Mouse (Mus musculus) CD4-positive helper T cell, adult 2 months (primary cell): ENCODE results near the gene Chka.

Experiments used
- DNase-seq: peaks from one replicate; pipeline ENCODE4 v3.0.0-alpha.2; 2012; ENCODE audit warnings: low read depth, missing footprints, low spot score

Chka gene

DNA sequence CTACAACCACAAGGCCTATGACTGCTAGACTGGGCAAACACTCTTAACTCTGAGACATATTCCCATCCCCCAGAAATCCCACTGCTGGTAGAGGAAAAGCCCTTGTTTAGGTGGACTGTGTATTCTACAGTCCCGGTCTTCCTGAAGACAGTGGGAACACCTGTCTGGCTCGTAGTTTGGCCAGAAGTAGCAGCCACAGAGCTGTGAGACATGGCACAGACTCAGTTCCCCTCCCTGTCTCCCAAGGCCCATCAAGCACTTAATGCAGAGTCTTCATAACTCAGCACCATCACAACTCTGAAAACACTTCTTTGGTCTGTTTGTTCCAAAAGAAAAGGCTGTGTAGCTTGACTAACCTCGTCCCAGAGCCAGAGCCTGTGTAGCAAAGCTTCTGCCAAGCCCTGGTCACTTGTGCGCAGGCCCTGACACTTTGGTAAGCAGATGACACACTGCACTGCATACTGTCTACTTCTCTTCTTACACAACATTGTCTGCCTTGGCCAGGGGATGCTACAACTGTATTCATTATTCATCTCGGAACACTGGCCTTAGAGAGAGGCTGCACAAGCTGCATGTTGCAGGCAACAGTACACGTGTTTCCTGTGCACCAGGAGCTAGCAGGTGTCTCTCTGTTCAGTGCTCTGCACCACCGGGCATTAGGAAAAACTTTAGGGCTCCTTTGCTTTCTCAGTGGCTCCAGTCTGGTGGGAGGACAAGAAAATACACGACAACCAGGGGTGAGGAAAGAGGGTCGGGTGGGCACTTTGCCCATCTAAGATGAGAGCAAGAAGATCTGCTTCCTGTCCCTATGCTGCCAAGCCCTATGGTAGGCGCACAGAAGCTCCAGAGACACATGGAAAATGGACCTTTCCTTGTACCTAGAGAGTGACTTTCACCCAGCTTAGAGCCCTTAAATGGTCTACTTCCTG, 4.6 kb upstream of the Chka start:
- DNase-seq = no peak

DNA sequence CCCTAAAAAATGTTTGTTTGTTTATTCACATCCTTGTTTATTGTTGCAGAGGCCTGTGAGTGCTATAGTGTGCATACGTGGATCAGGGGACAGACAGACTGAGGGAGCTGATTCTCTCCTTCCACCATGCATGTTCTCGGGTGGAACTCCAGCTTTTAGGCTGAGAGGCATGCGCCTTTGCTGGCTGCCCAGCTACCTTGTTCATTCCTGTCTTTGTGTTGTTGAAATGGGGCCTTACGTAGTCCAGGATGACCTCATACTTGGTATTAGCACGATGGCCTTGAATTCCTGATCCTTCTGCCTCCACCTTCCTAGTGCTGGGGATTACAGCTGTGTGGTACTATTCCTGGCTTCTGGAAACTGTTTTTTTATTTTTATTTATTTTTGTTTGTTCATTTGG, 3.9 kb upstream of the Chka start:
- no peak for DNase-seq

DNA sequence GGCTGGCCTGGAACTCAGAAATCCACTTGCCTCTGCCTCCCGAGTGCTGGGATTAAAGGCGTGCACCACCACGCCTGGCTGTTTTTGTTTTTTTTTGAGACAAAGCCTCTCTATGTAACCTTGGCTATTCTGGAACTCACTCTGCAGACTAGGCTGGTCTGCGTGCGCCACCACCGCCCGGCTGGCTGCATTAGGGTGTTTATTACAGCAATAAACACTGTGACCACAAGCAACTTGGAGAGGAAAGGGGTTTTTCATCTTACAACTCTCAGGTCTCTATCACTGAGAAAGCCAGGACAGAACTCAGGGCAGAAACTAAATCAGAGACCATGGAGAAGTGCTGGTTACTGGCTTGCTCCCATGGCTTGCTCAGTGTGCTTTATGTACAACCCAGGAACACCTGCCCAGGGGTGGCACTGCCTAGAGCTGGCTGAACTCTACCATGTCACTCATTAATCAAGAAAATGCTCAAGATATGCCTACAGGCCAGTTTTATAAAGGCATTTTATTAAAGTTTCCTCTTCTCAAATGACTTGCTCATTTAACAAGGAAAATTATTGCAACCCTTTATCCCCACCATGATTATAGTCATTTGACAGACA, 3.3 kb upstream of the Chka start:
- no peak for DNase-seq

DNA sequence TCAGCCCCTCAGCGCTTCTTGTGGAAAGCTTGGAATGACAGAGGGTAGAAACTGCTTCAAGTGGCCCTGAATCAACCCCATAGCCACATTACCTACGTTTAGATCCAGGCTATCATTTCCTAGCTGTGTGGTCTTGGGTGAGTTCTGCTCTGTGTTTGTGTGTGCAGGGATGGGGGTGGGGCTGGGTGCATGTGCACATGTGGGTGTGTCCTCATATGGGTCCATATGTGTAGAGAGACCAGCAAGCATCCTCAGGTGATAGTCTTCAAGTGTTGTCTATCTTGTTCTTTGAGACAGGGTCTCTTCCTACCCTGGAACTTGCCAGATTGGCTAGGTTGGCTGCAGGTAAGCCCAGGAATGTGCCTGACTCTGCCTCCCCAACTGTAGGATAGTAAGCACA, 2.3 kb upstream of the Chka start:
- no peak for DNase-seq

DNA sequence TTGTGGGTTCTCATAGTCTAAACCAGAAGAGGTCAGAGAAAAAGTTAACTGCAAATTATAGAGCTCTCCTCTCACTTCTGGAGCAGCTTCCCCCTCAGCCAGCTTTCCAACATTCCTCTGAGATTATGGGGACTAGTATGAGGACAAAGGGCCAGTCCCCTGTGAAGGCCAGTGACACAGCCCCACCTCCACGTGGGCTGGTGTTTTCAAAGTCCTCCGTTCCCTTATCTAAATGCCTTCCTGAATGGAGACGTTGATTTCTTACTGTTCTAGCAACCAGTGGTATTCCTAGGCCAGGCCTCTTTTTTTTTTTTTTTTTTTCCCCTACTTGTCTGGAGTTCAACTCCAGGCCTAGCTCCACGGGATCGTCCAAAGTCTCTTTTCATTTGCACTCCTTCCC, 1.5 kb upstream of the Chka start:
- DNase-seq = no peak

DNA sequence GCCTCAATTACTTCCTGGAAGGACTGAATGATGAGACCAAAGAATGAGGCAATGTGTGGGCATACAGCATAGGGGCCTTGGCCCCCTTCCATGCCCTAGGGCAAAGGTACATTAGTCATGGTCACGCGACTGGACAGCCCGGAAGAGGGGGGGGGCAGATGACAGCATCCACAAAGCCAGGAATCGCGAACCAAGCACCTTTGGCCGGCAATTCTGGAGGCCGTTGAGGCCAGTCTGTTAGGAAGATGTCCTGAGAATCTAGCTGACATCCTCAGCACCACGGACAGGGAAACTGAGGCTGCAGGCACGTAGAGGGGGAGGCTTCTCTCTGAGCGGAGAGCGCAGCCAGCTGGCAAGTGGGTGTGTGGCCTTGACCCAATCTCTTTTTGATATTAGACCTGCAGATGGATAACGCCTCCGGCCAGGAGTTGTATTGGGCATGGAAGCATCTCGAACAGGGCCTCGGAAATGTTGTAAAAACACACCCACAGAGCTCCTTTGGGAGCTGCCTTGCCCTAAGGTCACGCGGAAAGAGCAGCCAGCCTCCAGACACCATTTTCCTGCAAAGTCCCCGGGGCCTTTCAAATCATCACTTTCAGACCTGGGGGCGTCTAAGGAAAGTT, 615 bp upstream of the Chka start:
- peak; percentile 44 for DNase-seq

DNA sequence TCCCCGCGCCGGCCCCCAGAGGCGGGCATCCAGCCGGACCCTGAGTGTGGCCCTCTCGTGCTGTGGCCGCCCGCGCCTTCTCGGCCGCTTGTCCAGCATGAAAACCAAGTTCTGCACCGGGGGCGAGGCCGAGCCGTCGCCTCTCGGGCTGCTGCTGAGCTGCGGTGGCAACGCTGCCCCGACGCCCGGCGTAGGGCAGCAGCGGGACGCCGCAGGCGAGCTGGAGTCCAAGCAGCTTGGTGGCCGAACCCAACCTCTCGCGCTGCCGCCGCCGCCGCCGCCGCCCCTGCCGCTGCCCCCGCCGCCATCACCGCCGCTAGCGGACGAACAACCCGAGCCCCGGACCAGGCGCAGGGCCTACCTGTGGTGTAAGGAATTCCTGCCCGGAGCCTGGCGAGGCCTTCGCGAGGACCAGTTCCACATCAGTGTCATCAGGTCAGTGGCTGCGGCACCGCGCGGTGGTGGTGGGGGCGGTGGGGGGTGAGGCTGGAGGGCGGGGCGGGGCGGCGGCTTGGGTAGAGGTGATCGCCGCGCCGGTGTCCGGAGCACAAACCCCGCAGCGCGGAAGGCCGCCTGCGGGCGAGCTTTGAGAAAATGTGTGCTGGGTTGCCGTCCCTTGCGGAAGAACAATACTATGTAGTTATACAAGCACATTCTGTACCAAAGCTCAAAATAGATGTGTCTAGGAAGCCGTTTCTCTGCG, 557 bp downstream of the Chka start:
- DNase-seq = peak; percentile 49

DNA sequence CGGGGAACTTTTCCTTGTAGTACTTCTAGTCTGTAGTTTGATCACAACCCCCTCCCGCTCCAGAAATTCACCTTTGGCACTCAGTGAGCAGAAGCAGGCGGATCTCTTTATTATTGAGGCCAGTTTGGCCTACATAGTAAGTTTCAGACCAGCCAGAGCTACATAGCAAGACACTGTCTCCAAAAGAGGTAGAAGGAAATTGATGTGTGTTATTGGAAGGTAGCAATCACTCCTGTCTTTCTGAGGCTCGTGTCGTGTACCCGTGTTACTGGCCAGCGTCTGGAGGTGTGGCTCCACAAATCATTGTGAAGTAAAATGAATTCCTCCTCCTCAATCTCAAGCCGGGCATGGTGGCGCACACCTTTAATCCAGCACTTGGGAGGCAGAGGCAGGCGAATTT, 1.5 kb downstream of the Chka start:
- DNase-seq = no peak

DNA sequence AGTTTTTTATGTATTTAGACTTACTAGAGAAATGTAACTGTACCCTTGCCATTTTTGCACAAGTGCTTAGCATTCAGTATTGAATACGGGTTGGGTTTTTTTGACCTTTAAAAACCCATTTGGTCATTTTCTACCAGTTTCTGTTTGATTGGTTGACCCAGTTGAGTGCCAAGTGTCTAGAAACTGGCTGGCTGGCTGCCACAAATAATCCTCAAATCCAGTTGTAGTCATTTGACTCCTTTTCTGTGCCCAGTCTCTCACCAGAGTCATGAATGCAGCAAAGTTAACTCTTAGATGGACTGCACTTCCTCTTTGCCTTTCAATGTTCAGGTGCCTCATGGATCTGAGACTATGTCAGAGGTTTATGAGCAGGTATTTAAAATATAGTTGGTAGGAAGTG, 2.3 kb downstream of the Chka start:
- no peak for DNase-seq

DNA sequence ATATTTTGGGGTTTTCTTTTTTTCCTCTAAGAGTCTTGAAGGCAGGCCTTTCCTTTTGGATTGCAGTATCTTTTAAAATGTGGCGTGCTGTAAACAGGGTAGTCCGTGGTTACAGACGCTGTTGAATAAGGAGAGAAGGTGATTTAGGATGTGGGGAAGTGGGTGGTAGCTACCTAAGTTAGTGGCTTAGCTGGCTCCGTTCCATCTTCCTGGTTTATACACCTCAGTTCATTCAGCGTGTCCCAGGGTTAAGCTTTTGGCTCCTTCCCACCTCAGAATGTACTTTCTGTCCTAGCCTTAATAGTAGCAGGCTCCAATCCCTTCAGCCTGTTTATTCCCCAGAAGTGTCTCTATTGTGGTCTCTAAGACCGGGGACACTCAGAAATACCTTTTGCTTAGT, 3.5 kb downstream of the Chka start:
- peak; percentile 30 for DNase-seq

DNA sequence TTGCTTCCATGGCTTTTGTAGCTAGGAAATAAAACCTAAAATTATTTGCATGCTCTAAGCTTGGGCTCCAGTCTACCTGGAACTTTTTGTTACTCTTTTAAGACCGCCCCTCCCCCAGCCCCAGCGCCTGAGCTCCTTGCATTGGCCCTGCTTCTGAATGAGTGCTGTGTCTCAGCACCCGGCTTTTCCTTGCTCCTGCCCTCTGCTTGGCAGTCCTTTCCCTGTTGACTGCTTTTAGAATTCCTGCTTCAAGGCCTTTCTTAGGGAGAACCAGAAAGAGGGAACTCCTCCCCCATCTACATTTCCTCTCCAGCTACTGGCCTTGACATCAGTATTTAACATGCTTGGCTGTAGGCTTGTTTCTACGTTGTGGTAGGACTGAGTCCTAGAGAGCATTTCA, 4.0 kb downstream of the Chka start:
- no peak for DNase-seq

DNA sequence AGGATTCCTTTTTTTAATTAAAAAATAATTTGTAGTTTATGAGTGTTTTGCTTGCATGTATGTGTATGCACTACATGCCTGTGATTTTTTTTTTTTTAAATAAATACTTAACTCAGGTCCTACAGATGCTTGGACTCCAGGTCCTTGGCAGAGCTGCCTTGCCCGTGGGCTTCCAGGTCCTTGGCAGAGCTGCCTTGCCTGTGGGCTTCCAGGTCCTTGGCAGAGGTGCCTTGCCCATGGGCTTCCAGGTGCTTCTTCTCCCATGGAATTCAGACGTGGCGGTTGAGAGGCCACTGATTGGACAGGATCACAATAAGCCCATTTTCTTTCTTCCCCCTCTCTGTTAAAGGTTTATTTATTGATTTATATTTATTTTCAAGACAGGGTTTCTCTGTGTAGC, 5.6 kb downstream of the Chka start:
- DNase-seq = no peak

DNA sequence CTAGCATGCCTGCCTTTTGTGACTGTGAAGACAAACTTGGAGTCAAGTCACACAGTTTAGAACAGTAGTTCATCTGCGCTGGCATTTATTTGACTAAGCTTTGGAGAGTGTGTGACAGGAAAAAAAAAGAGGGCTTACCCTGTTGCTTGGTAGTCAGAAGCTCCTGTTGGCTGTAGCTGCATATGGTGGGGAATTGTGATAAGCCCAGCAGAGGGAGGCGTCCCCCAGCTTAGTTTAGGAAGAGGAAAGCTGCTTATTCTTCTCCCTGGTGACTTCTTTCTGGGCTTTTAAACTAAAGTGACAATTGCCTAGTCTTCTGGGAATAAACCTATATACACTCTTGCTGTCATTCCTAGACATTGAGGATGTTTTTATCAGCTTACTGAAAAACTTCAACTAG, 11.1 kb downstream of the Chka start:
- DNase-seq = no peak

DNA sequence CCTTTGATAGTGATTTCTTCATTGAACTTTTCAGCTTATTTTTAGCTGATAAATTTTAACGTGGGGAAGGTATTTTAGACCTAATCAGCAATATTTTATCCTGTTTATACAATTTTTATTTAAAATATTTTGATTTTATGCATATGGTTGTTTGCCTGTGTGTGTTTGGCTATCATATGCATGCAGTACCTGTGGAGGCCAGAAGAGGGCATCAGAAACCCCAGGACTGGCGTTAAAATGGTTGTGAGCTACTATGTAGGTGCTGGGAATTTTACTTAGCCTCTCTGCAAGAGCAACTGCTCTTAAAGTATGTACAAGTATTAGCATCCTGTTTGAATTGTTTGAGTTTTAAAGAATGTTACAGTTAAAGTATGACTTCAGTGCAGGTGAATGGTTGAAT, 13.4 kb downstream of the Chka start:
- DNase-seq = no peak

DNA sequence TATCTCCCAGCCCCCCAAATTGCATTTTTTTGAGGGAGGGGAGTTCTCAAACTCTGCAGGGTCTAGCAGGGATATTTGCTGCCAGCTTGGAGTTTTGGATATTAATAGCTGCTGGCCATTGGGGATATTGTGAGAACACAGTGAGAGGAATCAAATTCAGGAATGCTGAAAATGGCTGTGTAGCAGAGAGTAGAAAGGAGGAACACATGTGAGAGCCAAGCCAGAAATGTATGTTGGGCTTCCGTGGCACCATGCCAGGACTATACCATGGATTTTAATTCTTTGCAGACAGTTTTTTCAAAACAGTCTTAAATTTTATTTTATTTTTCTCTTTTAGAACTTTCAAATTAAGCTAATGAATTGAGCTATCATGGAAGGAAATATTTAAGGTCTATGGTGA, 16.7 kb downstream of the Chka start:
- DNase-seq = no peak

DNA sequence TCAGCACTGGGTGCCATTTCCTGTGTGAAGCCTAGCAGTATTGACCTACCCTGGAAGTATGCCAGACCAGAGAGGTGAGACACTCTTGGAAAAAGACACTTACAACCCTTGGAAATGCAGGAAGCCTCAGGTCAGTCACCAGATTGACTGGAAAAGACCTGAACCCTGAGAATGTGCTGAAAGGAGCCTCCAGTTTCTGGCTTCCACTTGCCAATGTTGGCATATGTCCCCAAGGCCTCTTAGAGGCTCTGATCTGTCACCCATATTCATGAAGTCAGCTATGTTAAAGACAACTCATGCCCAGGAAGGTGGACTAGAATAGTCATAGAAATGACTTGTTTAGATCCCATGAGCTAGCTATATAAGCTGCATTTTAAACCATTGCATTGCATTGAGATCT, 19.9 kb downstream of the Chka start:
- DNase-seq = no peak

DNA sequence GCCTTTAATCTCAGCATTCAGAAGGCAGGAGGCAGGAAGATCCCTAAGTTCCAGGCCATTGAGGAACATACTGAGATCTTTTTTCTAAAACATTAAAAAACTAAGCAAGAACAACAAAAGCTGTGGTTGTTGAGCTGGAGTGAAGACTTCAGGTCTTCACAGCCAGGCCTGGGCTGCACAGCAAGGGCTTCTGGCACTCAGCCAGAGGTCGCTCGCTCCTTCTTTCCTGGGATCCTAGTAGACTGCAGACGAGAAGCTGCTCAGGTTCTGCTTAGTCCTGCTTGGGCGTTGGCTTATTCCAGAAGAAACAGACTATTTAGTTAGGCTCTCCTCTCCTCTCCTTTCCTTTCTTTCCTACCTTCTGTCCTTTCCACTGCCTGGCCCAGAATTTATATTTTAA, 20.8 kb downstream of the Chka start:
- DNase-seq = no peak

DNA sequence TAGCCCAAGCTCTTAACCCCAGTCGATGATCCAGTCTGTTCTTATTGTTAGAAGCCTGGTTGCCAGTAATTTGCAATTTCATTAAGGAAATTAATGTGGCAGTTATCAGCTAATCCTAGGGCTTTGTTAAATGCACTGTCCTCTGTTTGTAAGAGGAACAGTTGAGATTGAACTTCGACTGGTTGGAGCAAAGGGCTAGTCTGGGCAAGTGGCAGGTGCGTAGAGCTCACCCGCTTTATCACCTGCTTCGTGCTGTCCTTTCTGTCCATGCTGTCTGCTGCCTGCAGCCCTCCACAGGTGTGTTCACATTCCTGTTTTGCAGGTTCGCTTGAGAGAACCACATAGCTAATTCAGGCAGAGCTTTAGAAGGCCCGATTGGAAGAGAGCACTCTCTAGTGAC, 23.5 kb downstream of the Chka start:
- DNase-seq = no peak

DNA sequence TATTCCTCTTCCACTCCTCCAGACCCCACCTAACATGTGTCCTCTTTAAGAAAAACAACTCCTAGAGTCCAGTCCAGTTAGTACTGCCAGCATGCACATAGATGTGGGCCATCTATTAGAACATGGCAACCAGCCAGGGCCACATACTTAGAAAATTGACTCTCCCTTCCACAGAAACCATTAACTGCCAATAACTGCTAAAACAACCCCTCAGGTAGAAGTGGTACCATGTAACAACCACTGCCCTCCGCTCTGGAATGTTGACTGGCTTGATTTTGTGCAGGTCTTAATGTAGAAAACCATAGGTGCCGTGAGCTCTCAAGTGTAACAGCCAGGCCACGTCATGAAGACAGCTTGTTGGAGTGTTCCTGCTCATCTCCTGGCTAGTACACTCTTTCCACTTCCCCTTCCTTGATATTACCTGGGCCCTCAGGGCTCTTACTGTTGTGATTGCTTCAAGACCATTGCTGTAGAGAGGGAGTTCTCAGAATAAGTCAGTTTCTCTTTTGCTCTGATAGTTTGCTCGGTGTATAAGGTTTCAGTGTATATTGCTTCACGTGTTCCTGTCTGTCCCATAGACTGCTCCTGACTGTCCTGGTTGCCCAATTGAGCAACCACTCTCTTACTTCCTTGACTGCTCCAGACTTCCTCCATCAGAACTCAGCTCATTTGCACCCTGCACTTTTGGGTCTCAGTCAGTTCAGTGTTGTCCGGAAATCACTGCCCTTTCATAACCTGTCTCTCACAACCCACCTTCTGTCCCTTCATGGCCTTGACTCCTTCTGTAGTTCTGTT, 28.7 kb downstream of the Chka start:
- DNase-seq = no peak

DNA sequence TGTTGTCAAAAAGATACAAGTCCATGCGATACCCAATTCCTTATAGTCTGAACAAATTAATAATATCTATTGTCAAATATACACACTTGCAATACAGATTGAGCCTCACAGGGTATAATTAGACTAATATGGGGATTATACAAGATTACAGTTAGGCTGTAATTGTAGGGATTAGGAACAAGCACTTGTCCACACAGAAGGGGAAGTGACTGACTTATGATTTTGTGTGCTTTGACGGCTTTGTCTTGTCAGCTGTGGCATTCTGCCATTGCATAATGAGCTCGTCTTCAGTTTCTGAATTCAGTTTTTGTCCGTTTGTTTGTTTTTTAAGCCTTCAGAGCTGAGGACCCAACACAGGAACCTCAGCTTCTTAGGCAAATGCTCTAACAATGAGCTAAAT, 30.6 kb downstream of the Chka start:
- no peak for DNase-seq

DNA sequence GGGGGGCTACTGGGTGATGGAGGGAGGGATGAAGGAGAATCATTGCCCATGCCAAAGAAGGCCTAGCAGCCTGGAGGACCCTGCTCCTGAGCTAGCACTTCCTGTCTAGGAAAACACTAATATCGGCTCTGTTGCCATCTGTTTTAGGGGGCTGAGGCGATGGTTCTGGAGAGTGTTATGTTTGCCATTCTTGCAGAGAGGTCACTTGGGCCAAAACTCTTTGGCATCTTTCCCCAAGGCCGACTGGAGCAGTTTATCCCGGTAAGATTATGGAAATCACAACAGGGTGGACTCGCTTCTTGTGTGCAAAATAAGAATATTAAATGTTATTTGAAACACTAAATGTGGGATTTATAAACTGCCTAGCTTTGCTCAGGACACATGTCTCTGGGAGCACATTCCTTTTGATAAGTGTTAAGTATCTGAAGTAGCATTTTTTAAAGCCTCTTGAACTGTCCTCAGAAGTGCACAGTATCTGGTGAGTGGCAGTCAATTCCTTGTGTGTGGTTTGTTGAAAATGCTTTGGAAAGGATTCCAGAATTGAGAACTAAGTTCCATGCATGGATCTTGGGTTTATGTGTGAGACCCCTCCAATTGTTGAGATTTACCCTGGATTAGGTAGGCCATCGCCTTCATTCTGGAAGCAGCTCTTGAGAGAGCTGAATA, 32.9 kb downstream of the Chka start:
- no peak for DNase-seq
